Mouse (Mus musculus): Measurements from ENCODE around the gene Chd9.

DNA sequence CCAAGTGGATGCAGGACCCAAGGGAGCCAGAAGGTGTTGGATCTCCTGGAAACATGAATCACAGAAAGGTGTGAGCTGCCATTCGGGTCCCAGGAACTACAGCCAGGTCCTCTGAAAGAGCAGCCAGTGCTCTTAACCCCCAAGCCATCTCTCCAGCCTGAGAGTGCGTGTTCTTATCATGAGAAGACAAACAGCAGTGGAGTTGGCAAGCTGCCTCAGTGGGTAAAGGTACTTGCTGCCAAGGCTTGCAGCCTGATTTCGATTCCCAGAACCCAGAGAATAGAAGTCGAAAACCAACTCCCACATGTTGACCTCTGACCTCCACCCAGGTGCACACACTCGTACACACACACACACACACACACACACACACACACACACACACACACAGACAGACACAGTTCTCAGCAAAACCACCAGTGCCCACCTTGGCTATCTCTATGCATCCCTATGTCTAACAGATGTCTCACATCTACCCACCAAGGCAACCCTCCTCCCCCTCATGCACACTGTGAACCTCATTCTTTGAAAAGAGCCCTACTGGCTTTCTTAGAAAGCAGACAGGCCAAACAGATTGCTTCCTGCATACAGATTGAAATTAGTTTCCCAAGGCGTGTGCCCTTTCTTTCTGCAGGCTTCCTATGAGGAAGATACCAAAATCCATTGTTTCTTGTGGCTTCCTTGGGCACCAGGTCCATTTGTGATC, 43.4 kb downstream of the Chd9 start:
- TF ChIP-seq POLR2A (IDR thresholded peaks at IDR 0.05; ENCODE audit: insufficient read depth, low read length), result no peak
- TF ChIP-seq CTCF (IDR thresholded peaks at IDR 0.05; ENCODE audit: low read depth, low read length), result no peak

All from ES-Bruce4 (cell line).